Mouse (Mus musculus) small intestine, adult 2 months (tissue): ENCODE results near the gene Cd200r2.

Source experiments
- CTCF ChIP-seq: fragments of 200-500 bp; IDR thresholded peaks from 2 replicates; pipeline ENCODE4 v1.5.1; 2012; ENCODE audit warnings: low read depth, mild to moderate bottlenecking, control low read depth, inconsistent platforms, low read length, moderate library complexity, mixed read lengths; ENCODE audit not compliant: insufficient replicate concordance, insufficient read length; ENCODE audit errors: extremely low read depth
- POLR2A ChIP-seq: fragments of 200-500 bp; IDR thresholded peaks from 2 replicates; pipeline ENCODE4 v1.6.1; 2012; ENCODE audit warnings: low read depth, mild to moderate bottlenecking, control low read depth, inconsistent platforms, low read length, moderate library complexity

GRCm38 (mm10) chr16:44932016-44932415 lies 65.1 kb downstream of the Cd200r2 start:
- no peak for TF ChIP-seq POLR2A
- no peak for TF ChIP-seq CTCF
